Mouse (Mus musculus) thymus, postnatal 0 days (tissue): ENCODE measurements around the gene Hsdl2. TPM values are rescaled to one million over a fixed set of nuclear protein-coding genes. Genes with fewer than 3 reads are reported as not detected.
"Not testable (repeated sequence)": the region's sequence is repeated elsewhere in the genome, so short reads cannot be mapped to it uniquely, and the experiment has no call there.

Source experiments
- DNase-seq: peaks from one replicate; pipeline ENCODE4 v3.0.0-alpha.2; 2015; ENCODE audit warnings: low spot score
- polyA plus RNA-seq: library from polyadenylated mRNA; unstranded; fragments of >200 nt; fragmentation: Nextera tagmentation; extraction: Ambion mirVana; gene quantifications from 2 replicates; pipeline ENCODE4 v1.2.1, GENCODE M21; 2015

Hsdl2 gene
- 58.4 and 60.0 TPM in 2 replicates for polyA plus RNA-seq

- peak; percentile 100 for DNase-seq
These were observed at the start of gene Hsdl2 for GRCm38 (mm10) chr4:59581314-59582185. TSS of gene Hsdl2 (plus strand) at chr4:59581563.

DNA sequence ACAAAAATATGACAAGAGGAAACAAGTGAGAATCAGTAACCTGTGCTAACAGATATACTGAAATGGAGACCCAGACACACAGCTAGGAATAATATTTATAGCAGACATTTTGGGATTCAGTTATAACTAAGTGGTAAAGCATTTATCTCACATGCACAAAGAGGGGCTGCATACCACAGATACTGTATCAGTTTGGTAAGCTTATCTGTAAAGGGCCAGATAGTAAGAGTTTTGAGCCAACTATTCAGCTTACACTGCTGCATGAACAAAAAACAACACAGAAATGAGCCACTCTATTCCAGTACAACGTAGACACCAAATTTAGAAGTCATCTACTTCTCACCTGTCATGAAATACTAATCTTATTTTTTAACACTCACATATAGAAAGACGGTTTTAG, 48.1 kb upstream of the Hsdl2 start:
- DNase-seq: no peak

DNA sequence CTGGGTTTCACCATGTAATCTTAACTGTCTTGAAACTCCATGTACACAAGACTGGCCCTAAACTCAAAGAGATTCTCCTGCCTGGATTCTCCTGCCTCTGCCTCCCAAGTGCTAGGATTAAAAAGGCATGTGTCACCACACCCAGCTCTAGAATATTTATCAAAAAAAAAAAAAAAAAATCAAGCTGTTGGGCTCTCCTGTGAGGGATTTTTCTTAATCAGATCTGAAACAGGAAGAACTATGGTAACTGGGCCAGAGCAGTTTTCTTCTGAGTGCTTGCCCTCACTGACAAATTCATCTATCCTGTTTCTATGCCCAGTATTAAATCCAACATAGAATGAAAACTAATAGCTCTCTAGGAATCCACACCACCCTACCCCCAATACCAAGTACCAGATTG, 45.7 kb upstream of the Hsdl2 start:
- no peak for DNase-seq

DNA sequence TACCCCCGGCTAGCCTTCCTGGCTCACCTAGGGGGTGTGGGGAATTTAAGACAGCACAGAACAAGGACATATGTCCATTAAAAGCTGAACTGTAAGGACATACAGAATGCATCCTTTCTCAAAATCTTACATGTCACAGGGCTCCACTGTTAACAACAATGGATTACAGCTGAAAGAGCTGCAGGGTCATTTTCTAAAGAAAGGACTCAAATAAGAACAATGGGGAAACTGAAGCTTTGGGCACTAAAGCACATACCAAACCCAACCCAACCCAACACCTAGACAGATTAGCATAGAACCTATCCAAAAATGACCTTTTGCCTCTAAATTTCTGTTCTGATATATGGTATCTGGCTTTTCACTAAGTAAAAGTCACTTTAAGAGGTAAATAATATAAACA, 45.1 kb upstream of the Hsdl2 start:
- no peak for DNase-seq

DNA sequence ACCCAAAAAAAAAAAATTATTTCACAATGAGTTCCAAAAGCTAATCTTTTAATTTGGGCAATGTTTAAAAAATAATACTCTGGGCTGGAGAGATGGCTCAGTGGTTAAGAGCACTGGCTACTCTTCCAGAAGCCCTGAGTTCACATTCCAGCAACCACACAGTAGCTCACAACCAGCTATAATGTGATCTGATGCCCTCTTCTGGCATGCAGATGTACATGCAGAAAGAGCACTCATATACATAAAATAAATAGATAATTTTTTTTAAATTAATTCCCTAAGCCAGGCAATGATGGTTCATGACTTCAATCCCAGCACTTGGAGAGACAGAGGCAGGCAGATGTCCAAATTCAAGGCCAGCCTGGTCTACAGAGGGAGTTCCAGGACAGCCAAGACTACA, 38.4 kb upstream of the Hsdl2 start:
- DNase-seq: no peak

DNA sequence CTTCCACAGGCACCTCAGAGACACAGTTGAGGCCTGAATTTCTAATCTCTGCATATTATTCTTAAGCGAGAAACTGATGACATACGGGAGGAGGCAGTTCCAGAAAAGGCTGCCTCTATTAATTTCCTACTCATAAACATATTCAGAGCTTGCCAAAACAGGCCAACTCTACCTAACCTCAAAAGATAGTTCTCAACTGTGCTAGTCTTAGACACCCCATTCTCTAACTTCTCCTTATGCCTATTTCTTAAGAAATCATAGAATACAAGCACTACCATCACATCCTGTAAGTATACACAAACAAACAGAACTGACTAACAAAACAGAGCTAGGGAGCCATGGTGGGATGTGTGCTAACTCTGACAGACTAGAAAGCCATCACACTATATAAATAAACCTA, 36.7 kb upstream of the Hsdl2 start:
- no peak for DNase-seq

DNA sequence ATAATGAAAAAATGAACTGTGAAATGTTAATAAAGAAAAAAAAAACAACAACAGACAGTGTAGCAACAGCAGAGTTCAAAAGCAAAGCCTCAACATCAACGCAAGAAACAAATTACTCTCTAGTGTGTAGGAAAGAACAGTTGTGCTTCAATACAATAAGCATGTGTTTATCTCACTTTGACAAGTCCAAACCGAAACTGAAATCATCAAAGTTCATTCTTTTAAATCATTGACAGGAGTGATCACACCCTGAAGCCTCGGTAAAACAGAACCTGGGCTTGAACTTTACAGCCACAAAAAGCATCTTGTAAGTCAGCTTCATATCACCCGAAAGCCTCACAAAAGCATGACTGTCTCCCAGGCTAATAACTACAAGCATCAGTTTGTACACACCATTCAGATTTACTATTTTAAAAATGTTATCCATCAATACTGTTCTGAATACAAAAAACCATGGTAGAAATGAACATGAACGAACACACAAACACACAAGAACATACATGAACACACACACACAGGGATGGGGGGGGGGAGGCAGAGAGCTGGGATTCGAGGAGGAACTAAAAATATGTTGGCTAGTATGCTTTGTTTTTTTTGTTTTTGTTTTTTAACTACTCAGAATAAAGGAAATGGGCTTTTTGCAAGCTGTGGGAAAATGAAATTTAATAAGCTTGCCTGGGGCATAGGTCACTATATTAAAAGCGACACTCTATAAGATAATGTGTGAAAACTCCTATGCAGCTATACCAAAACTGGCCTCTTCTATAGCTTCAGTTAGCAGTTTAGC, 34.9 kb upstream of the Hsdl2 start:
- DNase-seq: no peak

DNA sequence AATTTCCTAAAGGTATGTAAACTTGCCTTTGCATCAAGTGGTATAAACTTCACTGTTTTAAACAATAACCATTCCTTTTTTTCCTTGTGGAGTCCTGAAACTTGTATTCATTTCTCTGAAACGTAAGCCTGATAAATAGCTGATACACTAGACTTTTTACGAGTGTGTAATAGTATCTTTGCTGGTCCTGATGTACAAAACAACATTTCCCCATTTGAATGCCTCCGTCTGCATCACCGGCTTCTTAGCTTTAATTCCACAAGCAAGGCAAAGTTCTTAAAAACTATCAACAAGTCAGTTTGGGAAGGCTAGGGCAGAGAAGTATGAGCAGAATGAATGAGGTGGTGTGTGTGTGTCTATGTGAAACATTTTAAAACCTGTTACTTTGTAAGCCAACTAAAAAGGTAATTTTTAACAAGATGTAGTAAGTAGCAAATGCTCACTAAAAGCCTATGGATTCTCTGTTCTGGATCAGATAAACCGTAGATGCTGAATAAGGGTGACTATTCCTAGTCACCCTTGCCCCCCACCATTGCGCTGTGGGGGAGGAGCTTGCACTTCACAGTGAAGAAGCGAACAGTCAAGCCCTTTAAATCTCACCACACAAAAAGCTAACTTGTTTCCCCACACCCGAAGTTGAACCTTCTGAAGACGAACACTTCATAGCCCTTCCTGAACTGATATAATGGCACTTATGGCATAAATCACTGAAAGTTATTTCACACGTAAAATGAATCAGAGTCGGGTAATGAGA, 34.0 kb upstream of the Hsdl2 start:
- peak; percentile 54 for DNase-seq

DNA sequence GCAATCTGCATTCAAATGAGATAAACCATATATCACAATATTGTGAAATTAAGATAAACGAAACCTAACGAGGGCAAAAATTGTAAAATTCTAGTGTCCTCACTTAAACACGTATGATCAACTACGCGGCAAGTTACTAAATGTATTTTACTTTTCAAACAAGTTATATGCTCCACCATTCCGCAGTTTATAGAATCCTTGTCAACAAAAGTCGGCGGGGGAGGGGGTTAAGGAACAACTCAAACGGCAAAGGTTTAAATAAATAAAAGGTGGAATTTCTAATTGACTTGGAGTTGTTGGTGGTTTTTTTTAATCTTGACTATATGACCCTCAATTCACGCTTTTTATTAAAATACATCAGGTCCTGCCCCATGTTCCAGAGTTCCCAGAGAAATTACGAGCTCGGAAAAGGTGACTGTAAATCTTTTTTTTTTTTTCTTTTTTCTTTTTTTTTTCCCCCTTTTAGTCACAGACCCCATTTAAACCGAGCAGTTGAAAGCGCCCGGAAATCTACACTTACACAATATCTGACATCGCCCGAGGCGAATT, 33.3 kb upstream of the Hsdl2 start:
- peak; percentile 5 for DNase-seq

DNA sequence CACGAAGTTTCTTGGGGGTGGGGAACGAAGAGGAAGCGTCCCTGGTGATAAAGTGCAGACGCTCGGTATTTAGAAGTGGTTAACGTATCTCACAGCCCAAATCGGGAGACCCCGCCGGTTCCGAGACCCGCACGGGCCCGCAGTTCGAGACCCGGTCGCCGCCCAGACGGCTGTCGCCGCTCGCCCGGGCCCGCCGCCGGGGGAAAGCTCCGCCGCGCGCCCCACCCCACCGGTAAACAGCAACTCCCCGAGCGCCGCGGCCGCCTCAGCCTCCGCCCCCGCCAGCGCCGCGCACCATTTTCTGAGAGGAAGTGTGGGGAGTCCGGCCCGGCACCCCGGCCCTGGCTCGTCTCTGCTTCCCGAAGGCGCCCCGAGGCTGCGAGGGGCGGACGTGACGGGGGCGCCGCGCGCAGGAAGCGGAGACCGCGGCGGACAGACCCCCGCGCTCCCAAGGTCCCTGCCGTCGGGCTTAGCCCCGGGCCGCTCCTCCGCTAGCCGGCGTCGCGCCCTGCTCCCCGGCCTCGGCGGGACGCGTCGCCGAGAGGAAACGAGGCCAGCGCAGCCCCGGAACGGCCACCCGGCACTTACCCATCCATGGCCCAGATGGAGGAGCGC, 32.7 kb upstream of the Hsdl2 start:
- DNase-seq: peak; percentile 80

DNA sequence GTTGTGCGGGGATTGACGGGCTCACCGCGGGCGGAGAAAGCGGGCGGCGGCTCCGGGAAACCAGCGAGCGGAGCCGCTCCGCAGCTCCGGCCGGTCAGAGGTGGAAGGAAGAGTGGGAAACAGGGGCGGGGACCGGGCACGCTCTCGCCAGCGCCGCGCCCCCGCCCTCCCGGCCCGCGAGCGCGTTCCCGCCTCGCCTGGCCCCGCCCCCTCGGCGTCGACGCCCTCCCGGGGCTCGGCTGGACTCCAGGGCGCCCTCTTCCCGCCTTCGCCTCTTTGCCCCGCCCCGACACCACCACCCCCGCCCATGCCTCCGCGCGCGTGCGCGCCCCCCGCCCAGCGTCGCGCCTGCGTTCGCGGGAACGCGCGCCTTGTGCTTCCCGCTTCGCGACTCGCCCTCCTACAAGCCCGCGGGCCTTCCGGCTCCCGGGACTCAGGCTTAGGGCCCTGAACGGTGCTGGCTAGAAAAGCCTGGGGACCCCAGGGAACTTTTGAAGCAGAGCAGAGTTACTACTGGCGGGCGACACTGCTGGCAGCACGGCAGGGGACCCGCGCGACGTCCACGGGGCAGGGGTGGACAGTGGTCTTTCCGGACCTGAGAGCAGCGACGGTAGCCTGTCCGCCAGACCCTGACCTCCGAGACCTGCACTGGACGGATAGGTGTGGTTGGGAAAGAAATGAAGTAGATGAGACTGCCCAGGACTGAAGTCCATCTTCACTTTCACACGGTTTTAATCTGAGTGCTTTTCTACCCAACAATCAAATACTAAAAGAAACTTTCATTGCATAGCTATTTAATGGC, 32.0 kb upstream of the Hsdl2 start, which contains the start of gene Ptbp3:
Gene Ptbp3 (minus strand): TSS at position 190 of the 802 bp plus-strand sequence.
- DNase-seq: peak; percentile 97

GRCm38 (mm10) chr4:59549977-59550560, 31.3 kb upstream of the Hsdl2 start:
- DNase-seq: peak; percentile 12

DNA sequence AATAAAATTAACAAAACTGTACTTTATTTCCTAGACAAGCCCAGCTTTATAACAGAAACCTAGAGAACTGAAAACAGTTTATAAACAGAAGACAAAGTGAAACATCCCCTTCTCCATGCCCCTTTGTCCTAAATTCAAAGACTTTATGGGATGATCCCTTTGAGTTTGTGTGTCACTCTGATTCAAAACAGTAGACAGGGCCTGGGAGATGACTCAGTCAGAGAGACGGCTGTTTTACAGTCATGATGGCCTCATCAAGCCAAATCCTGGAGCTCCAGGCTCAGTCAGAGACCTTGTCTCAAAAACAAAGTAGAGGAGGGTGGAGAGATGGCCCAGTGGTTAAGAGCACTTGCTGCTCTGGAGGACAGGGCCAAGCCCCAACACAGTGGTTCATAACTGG, 29.5 kb upstream of the Hsdl2 start:
- no peak for DNase-seq

DNA sequence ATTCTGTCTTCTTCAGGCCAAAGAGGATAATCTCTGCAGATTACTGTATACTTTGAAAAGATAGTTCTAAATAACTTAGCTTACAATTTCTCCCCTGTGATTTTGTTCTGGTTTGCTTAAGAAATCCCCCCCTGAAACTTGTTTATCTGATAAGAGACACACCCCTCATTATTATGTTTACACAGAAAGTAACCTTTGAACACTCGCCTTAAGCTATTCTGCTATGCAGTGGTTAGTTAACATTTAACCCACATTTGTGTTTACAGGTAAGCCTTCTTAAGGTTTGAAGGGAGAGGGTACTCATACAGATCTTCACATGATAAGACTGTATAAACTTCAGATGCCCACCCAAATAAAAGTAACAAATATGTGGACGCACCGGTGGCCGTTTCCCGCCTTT, 28.5 kb upstream of the Hsdl2 start:
- DNase-seq: no peak

DNA sequence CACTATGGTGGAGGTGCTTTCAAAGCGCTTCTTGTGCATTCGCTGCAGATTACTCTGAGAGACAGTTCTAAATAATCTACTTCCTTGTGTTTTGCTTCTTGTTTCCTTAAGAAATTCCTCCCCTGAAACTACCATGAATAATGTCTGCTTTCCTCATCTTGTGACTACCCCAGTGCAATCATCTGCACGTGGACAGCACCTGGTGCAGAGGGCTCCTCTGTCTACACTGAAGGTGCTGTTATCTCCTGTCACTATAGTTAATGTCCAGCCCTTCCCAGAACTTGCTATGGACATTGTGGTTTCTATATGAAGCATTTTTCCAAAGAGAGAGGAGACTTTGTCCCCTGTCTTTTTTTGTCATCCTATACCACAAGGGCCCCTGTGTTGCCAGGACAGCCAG, 27.8 kb upstream of the Hsdl2 start:
- DNase-seq: no peak

GRCm38 (mm10) chr4:59555177-59555576, 26.2 kb upstream of the Hsdl2 start:
- DNase-seq: no peak

DNA sequence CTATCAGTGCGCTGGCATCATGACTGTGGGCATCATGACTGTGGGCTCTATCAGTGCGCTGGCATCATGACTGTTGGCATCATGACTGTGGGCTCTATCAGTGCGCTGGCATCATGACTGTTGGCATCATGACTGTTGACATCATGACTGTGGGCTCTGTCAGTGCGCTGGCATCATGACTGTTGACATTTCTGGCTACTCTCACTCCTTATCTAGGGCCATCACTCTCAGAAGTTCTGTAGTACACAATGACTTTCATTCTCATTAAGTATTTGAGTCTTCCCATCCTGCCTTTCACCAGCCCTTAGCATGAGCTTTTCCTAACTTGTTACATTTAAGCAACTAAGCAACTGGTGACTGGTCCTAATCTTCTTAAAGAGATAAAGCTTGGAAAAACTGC, 24.0 kb upstream of the Hsdl2 start:
- DNase-seq: not testable (repeated sequence)

GRCm38 (mm10) chr4:59558096-59558720, 23.2 kb upstream of the Hsdl2 start:
- no peak for DNase-seq

- DNase-seq: no peak
These were observed 21.2 kb upstream of the Hsdl2 start for GRCm38 (mm10) chr4:59560141-59560540.
